Mouse (Mus musculus) C2C12 (cell line): Measurements from ENCODE around the gene Ube2m.

Experiments
- CEBPB ChIP-seq: IDR thresholded peaks from one replicate; pipeline ENCODE4 v1.6.1; 2011; ENCODE audit warnings: low read depth, mild to moderate bottlenecking, control low read depth, moderate library complexity
- CTCF ChIP-seq: IDR thresholded peaks from one replicate; pipeline ENCODE4 v1.5.1; 2011; ENCODE audit not compliant: control insufficient read depth, insufficient read depth, insufficient read length
- USF1 ChIP-seq: IDR thresholded peaks from one replicate; pipeline ENCODE4 v1.6.1; 2011; ENCODE audit warnings: low read depth, mild to moderate bottlenecking, control low read depth, moderate library complexity

DNA sequence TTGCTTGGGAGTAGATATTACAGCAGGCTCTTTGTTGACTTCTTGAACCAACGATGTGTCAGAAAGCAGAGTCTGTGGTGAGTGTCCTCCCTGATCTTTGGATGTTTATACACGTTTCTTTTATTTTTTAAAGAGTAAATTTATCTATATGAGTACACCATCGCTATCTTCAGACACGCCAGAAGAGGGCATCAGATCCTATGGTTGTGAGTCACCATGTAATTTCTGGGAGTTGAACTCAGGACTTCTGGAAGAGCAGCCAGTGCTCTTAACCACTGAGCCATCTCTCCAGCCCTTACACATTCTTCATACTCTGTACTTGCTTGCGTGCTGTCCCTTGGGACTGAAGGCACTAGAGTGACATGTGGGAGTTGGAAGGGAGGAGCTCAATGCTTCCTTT lies 34.2 kb upstream of the Ube2m start:
- TF ChIP-seq CTCF (no peak), USF1 (no peak), CEBPB (no peak)
